Mouse (Mus musculus) ES-Bruce4 (cell line): ENCODE measurements around the gene Ptges.

Experiments used
- CTCF ChIP-seq: IDR thresholded peaks from one replicate; pipeline ENCODE4 v1.8.1; 2011; ENCODE audit warnings: low read depth, low read length
- EP300 ChIP-seq: IDR thresholded peaks from 2 replicates; pipeline ENCODE4 v1.6.1; 2011; ENCODE audit warnings: low read depth, low read length; ENCODE audit not compliant: insufficient read depth
- POLR2A ChIP-seq: IDR thresholded peaks from one replicate; pipeline ENCODE4 v1.8.1; 2011; ENCODE audit warnings: low read length; ENCODE audit not compliant: insufficient read depth

GRCm38 (mm10) chr2:30941586-30941985 lies 11.9 kb upstream of the Ptges start:
- TF ChIP-seq POLR2A = no peak
- TF ChIP-seq CTCF = no peak
- no peak for TF ChIP-seq EP300
